Mouse (Mus musculus) monocyte, adult 5-6 weeks (primary cell): Measurements from ENCODE around the gene Alg6. TPM values are rescaled to one million over a fixed set of nuclear protein-coding genes. Genes with fewer than 3 reads are reported as not detected.

ENCODE experiments used
- total RNA-seq: library from RNA; stranded (forward); fragments of 200-1000, 200-491, 200-594 nt; gene quantifications from 3 replicates; pipeline ENCODE4 v1.2.3, GENCODE M21; 2017

The Alg6 gene
- total RNA-seq, 1 experiment from 2014 or later: 4.9 TPM

Other genes starting within 250 kb of the Alg6 start
- not detected in 3 replicates for gene Foxd3, start 59.4 kb upstream of the Alg6 start, total RNA-seq
- 1.6 to 5.9 TPM (median 3.9 TPM) in 3 replicates for gene Efcab7, start 113.5 kb downstream of the Alg6 start, total RNA-seq
- gene Pgm1, start 213.8 kb downstream of the Alg6 start, total RNA-seq: 11.8 to 18.0 TPM (median 14.0 TPM) in 3 replicates
- gene Itgb3bp, start 214.1 kb downstream of the Alg6 start, total RNA-seq: 6.0 to 8.1 TPM (median 8.1 TPM) in 3 replicates